Mouse (Mus musculus) MEL (cell line): ENCODE measurements at regions not wholly inside any gene's neighbourhood (a gene's known extent, or its start where the extent isn't known, plus 50 kb on each side); places are given as distances from the start of the nearest gene placed in this dataset.

Experiments used
- CTCF ChIP-seq, 3 experiments: IDR thresholded peaks in 2 of 3; conservative IDR thresholded peaks in 1 of 3; 2 replicates each; pipeline ENCODE4 v1.5.1; 2011 to 2012; ENCODE audit warnings: low read length in 3 of 3, low read depth in 2 of 3, mild to moderate bottlenecking in 2 of 3, improper control_type of control experiment in 1 of 3, inconsistent platforms in 1 of 3, mixed read lengths in 1 of 3, moderate library complexity in 1 of 3; ENCODE audit not compliant: control insufficient read depth in 1 of 3, insufficient read depth in 1 of 3, poor library complexity in 1 of 3, severe bottlenecking in 1 of 3
- EP300 ChIP-seq, 2 experiments: IDR thresholded peaks; 2 replicates each; pipeline ENCODE4 v1.6.1; 2011; ENCODE audit warnings: improper control_type of control experiment in 2 of 2, low read length in 2 of 2, low read depth in 1 of 2, mild to moderate bottlenecking in 1 of 2
- ETS1 ChIP-seq: IDR thresholded peaks from 2 replicates; pipeline ENCODE4 v1.6.1; 2012; ENCODE audit warnings: low read depth, mild to moderate bottlenecking, inconsistent platforms, low read length, improper control_type of control experiment, moderate library complexity
- HCFC1 ChIP-seq: IDR thresholded peaks from 2 replicates; pipeline ENCODE4 v1.6.1; 2012; ENCODE audit warnings: low read depth, mild to moderate bottlenecking, inconsistent platforms, low read length, improper control_type of control experiment, moderate library complexity
- POLR2A ChIP-seq, 2 experiments: IDR thresholded peaks; 2 replicates each; pipeline ENCODE4 v1.6.1; 2011 to 2012; ENCODE audit warnings: low read length in 2 of 2, mild to moderate bottlenecking in 2 of 2, control low read depth in 1 of 2, improper control_type of control experiment in 1 of 2, low read depth in 1 of 2, moderate library complexity in 1 of 2; ENCODE audit not compliant: control insufficient read depth in 1 of 2, insufficient read depth in 1 of 2, poor library complexity in 1 of 2
- ZC3H11A ChIP-seq: IDR thresholded peaks from 2 replicates; pipeline ENCODE4 v1.6.1; 2012; ENCODE audit warnings: low read depth, mild to moderate bottlenecking, inconsistent platforms, low read length, improper control_type of control experiment

- TF ChIP-seq EP300 (IDR thresholded peaks at IDR 0.05; ENCODE audit: low read depth in 1 of 2, low read length in 2 of 2) (no peak), POLR2A (IDR thresholded peaks at IDR 0.05; ENCODE audit: control insufficient read depth in 1 of 2, insufficient read depth in 1 of 2, low read depth in 1 of 2, low read length in 2 of 2, poor library complexity in 1 of 2) (no peak), CTCF (IDR thresholded peaks at IDR 0.05 in 2 of 3, conservative IDR thresholded peaks at IDR 0.05 in 1 of 3; ENCODE audit: control insufficient read depth in 1 of 3, insufficient read depth in 1 of 3, low read depth in 2 of 3, low read length in 3 of 3, poor library complexity in 1 of 3, severe bottlenecking in 1 of 3) (no peak), HCFC1 (no peak), ETS1 (no peak), ZC3H11A (no peak)
Observed at GRCm38 (mm10) chr10:117558292-117558800, 71.0 kb upstream of the Cpm start.
